Mouse (Mus musculus): ENCODE data around the gene Atp2a3. TPM values are rescaled to one million over a fixed set of nuclear protein-coding genes. Genes with fewer than 3 reads are reported as not detected.

The Atp2a3 gene
- polyA plus RNA-seq, 1 experiment from 2014 or later: 0.43 TPM

- Histone ChIP-seq H3K4me2 (ENCODE audit: low read length) (peak overlapping the region; percentile 93), H3K27ac (ENCODE audit: low read depth, low read length) (0 out of 2 replicates have a peak overlapping the region, but pooled peaks have one; percentile 9), H3K4me3 (ENCODE audit: low read depth, low read length) (peak overlapping the region; percentile 66), H3K9me3 (replicated peaks; ENCODE audit: control insufficient read depth, low read length) (no peaks in the 10 kb centered on the region), H3K36me3 (ENCODE audit: control insufficient read depth, insufficient read depth, low read length) (no peaks in the 10 kb centered on the region), H3K27me3 (replicated peaks; ENCODE audit: control insufficient read depth, insufficient read depth, low read length) (peaks cover 20% of the 10 kb centered on the region), H3K4me1 (ENCODE audit: control insufficient read depth, insufficient read depth, low read length) (no peaks in the 10 kb centered on the region), H3K9ac (ENCODE audit: low read length) (peak overlapping the region; percentile 72)
- WGBS: under 1% methylated on average over 46 of the region's 46 CpGs
- DNase-seq (ENCODE audit: low spot score) (peak; percentile 69), ATAC-seq (peak; percentile 67)
Observed at GRCm38 (mm10) chr11:73019147-73019795, 58.3 kb downstream of the Atp2a3 start.

GRCm38 (mm10) chr11:73020953-73021800, 60.2 kb downstream of the Atp2a3 start:
- no peak for ATAC-seq
- Histone ChIP-seq H3K4me3 (ENCODE audit: low read depth, low read length) (no peak overlapping the region), H3K27me3 (replicated peaks; ENCODE audit: control insufficient read depth, insufficient read depth, low read length) (peaks cover 20% of the 10 kb centered on the region), H3K27ac (ENCODE audit: low read depth, low read length) (no peak overlapping the region), H3K9me3 (replicated peaks; ENCODE audit: control insufficient read depth, low read length) (no peaks in the 10 kb centered on the region), H3K9ac (ENCODE audit: low read length) (no peak overlapping the region), H3K4me2 (ENCODE audit: low read length) (no peak overlapping the region), H3K4me1 (ENCODE audit: control insufficient read depth, insufficient read depth, low read length) (no peaks in the 10 kb centered on the region), H3K36me3 (ENCODE audit: control insufficient read depth, insufficient read depth, low read length) (0 out of 2 replicates have a peak, but pooled peaks cover 2% of the 10 kb centered on the region)
- 60% methylated on average over 7 of the region's 7 CpGs for WGBS
- no peak for DNase-seq (ENCODE audit: low spot score)

- Histone ChIP-seq H3K9ac (ENCODE audit: low read length) (no peak overlapping the region), H3K9me3 (replicated peaks; ENCODE audit: control insufficient read depth, low read length) (no peaks in the 10 kb centered on the region)
- 46% methylated on average over 9 of the region's 9 CpGs for WGBS
Observed at GRCm38 (mm10) chr11:73023099-73023498, 62.1 kb downstream of the Atp2a3 start.

DNA sequence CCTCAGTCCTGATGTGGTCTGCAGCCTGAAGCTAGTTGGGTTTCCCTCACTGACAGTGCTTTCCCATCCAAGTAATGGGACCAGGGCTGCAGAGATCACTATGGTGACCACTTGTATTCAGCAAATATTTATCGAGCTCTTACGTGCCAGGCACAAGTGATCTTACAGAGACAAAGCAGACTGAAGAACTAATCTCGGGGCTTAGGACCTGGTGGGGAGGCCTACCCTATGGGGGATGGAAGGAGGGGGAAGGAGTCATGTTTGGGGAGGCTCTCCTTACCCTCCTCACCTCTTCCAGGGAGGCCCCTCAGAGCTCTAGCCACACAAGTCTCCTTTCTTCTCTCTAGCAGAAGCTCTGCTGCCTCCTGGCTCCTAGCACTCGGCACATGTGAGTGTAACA, 62.9 kb downstream of the Atp2a3 start:
- ATAC-seq (no peak), DNase-seq (ENCODE audit: low spot score) (no peak)
- 0 out of 2 replicates have a peak, but pooled peaks cover 3% of the 10 kb centered on the region for H3K36me3 ChIP-seq (ENCODE audit: control insufficient read depth, insufficient read depth, low read length)
- H3K27ac ChIP-seq (ENCODE audit: low read depth, low read length): no peak overlapping the region
- WGBS: 36% methylated on average over 4 of the region's 4 CpGs
- no peaks in the 10 kb centered on the region for H3K4me1 ChIP-seq (ENCODE audit: control insufficient read depth, insufficient read depth, low read length)
- no peak overlapping the region for H3K9ac ChIP-seq (ENCODE audit: low read length)
- no peak overlapping the region for H3K4me3 ChIP-seq (ENCODE audit: low read depth, low read length)
- no peak overlapping the region for H3K4me2 ChIP-seq (ENCODE audit: low read length)
- H3K9me3 ChIP-seq (replicated peaks; ENCODE audit: control insufficient read depth, low read length): no peaks in the 10 kb centered on the region
- H3K27me3 ChIP-seq (replicated peaks; ENCODE audit: control insufficient read depth, insufficient read depth, low read length): peaks cover 18% of the 10 kb centered on the region

More at GRCm38 (mm10) chr11:73023099-73023498, 62.1 kb downstream of the Atp2a3 start:
- DNase-seq (ENCODE audit: low spot score) (no peak), ATAC-seq (no peak)
- no peak overlapping the region for H3K4me2 ChIP-seq (ENCODE audit: low read length)
- no peak overlapping the region for H3K27ac ChIP-seq (ENCODE audit: low read depth, low read length)
- 0 out of 2 replicates have a peak, but pooled peaks cover 3% of the 10 kb centered on the region for H3K36me3 ChIP-seq (ENCODE audit: control insufficient read depth, insufficient read depth, low read length)
- H3K4me3 ChIP-seq (ENCODE audit: low read depth, low read length): no peak overlapping the region
- no peaks in the 10 kb centered on the region for H3K4me1 ChIP-seq (ENCODE audit: control insufficient read depth, insufficient read depth, low read length)
- peaks cover 18% of the 10 kb centered on the region for H3K27me3 ChIP-seq (replicated peaks; ENCODE audit: control insufficient read depth, insufficient read depth, low read length)

- DNase-seq (ENCODE audit: low spot score) (no peak), ATAC-seq (no peak)
- Histone ChIP-seq H3K4me1 (ENCODE audit: control insufficient read depth, insufficient read depth, low read length) (no peaks in the 10 kb centered on the region), H3K36me3 (ENCODE audit: control insufficient read depth, insufficient read depth, low read length) (0 out of 2 replicates have a peak, but pooled peaks cover 3% of the 10 kb centered on the region), H3K4me2 (ENCODE audit: low read length) (no peak overlapping the region), H3K27ac (ENCODE audit: low read depth, low read length) (no peak overlapping the region), H3K9me3 (replicated peaks; ENCODE audit: control insufficient read depth, low read length) (no peaks in the 10 kb centered on the region), H3K9ac (ENCODE audit: low read length) (no peak overlapping the region), H3K27me3 (replicated peaks; ENCODE audit: control insufficient read depth, insufficient read depth, low read length) (peaks cover 18% of the 10 kb centered on the region), H3K4me3 (ENCODE audit: low read depth, low read length) (no peak overlapping the region)
- 68% methylated on average over 7 of the region's 7 CpGs for WGBS
Observed at GRCm38 (mm10) chr11:73024236-73024904, 63.4 kb downstream of the Atp2a3 start.

- no peak overlapping the region for H3K4me2 ChIP-seq (ENCODE audit: low read length)
- no peak overlapping the region for H3K27ac ChIP-seq (ENCODE audit: low read depth, low read length)
- peaks cover 7% of the 10 kb centered on the region; the same call in 1 of the 2 replicates for H3K4me1 ChIP-seq (ENCODE audit: control insufficient read depth, insufficient read depth, low read length)
- H3K36me3 ChIP-seq (ENCODE audit: control insufficient read depth, insufficient read depth, low read length): 0 out of 2 replicates have a peak, but pooled peaks cover 3% of the 10 kb centered on the region
- H3K27me3 ChIP-seq (replicated peaks; ENCODE audit: control insufficient read depth, insufficient read depth, low read length): no peaks in the 10 kb centered on the region
- no peaks in the 10 kb centered on the region for H3K9me3 ChIP-seq (replicated peaks; ENCODE audit: control insufficient read depth, low read length)
- ATAC-seq (no peak), DNase-seq (ENCODE audit: low spot score) (no peak)
- no peak overlapping the region for H3K4me3 ChIP-seq (ENCODE audit: low read depth, low read length)
- no peak overlapping the region for H3K9ac ChIP-seq (ENCODE audit: low read length)
- WGBS: 64% methylated on average over 8 of the region's 8 CpGs
Observed at GRCm38 (mm10) chr11:73026961-73027360, 66.0 kb downstream of the Atp2a3 start.

DNA sequence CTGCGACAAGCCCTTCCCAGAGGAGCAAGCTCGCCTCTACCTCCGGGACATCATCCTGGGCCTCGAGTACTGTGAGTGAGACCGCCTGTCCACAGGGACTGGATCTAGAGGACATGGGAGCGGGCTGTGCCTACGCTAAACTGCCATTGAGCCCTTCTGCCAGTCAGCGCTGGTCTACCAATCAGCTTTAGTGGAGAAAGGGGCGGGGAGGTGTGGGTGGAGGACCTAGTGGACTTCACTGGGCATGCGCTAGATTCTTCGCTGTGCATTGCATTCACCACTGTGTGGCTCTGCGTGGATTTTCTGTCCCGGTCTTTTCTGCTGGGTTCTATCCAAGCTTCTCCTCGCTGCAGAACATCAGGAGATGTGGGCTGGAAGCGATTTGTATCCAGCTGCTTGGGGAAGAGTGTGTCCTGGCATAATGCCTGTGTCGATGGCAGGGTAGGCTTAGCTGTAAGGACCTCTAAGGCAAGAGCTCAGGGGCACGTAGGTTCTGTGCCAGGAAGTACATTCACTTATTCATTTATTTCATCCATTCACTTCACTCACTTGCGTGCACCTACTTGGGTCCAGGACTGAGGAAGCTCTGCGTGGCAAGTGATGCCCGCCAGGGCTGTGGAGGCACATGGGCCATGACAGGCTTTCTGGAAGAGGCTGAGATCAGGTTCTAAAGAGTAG, 70.0 kb downstream of the Atp2a3 start:
- peak; percentile 94 for ATAC-seq
- 0 out of 2 replicates have a peak, but pooled peaks cover 3% of the 10 kb centered on the region for H3K36me3 ChIP-seq (ENCODE audit: control insufficient read depth, insufficient read depth, low read length)
- no peaks in the 10 kb centered on the region for H3K27me3 ChIP-seq (replicated peaks; ENCODE audit: control insufficient read depth, insufficient read depth, low read length)
- peak overlapping the region; percentile 55 for H3K4me2 ChIP-seq (ENCODE audit: low read length)
- peak overlapping the region; percentile 15; the same call in 1 of the 2 replicates for H3K27ac ChIP-seq (ENCODE audit: low read depth, low read length)
- peaks cover 7% of the 10 kb centered on the region; the same call in 1 of the 2 replicates for H3K4me1 ChIP-seq (ENCODE audit: control insufficient read depth, insufficient read depth, low read length)
- H3K9me3 ChIP-seq (replicated peaks; ENCODE audit: control insufficient read depth, low read length): no peaks in the 10 kb centered on the region
- WGBS: 24% methylated on average over 20 of the region's 20 CpGs
- H3K9ac ChIP-seq (ENCODE audit: low read length): peak overlapping the region; percentile 43; the same call in 1 of the 2 replicates
- DNase-seq (ENCODE audit: low spot score): peak; percentile 97
- peak overlapping the region; percentile 17 for H3K4me3 ChIP-seq (ENCODE audit: low read depth, low read length)

- peak overlapping the region; percentile 43; the same call in 1 of the 2 replicates for H3K9ac ChIP-seq (ENCODE audit: low read length)
- ATAC-seq: no peak
- peaks cover 7% of the 10 kb centered on the region; the same call in 1 of the 2 replicates for H3K4me1 ChIP-seq (ENCODE audit: control insufficient read depth, insufficient read depth, low read length)
- H3K9me3 ChIP-seq (replicated peaks; ENCODE audit: control insufficient read depth, low read length): no peaks in the 10 kb centered on the region
- DNase-seq (ENCODE audit: low spot score): no peak
- no peaks in the 10 kb centered on the region for H3K27me3 ChIP-seq (replicated peaks; ENCODE audit: control insufficient read depth, insufficient read depth, low read length)
- peak overlapping the region; percentile 55; the same call in 1 of the 2 replicates for H3K4me2 ChIP-seq (ENCODE audit: low read length)
- 67% methylated on average over 5 of the region's 5 CpGs for WGBS
- H3K36me3 ChIP-seq (ENCODE audit: control insufficient read depth, insufficient read depth, low read length): no peaks in the 10 kb centered on the region
- H3K27ac ChIP-seq (ENCODE audit: low read depth, low read length): peak overlapping the region; percentile 15; the same call in 1 of the 2 replicates
- H3K4me3 ChIP-seq (ENCODE audit: low read depth, low read length): no peak overlapping the region
Observed at GRCm38 (mm10) chr11:73031536-73031935, 70.6 kb downstream of the Atp2a3 start.

All from forebrain, embryonic 14.5 days (tissue).